Mouse (Mus musculus): Measurements from ENCODE around the gene Ptpn22.
"Not testable (repeated sequence)": the region's sequence is repeated elsewhere in the genome, so short reads cannot be mapped to it uniquely, and the experiment has no call there.

Ptpn22 gene

DNA sequence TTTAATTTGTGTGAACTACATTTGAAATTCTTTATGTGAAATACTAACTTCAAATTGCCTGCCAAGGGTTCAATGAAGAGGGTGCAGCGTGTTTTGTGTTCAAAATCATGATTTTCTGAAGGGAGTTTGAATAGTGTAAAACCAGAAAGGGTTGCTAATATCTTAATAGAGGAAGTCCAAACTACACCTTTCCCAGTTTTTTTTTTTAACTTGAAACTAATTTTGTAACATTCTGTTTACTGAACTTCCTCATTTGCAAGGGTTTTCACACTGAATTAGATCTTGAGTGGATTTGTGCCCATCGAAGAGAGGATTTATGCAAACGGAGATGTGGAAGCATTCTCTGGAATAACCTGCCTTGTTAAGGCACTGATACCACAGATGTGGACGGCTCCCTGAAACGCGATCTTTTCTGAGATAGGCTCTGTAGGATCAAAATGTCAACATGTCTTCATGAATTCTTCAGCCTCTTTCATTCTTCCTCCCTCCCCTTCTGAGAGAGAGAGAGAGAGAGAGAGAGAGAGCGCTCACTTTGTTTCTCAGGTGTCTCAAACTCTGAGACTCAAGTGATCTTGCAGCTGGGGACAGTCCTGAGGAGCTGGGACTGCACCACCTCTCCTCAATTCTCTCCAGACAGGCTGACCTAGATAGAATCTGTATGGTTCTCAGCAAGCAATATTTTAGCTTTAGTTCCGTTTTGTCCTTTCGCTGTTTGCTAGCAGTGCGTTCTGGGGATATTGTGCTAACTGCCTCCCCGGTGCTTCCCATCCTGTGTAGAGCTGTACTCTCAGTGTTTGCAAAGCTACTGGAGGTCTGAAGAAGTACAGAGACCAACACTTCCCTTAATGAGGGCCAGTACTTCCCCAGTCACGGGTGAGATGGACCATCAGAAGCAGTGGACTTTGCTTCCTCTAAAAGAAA lies at the start of gene Ptpn22:
Gene Ptpn22 (plus strand): TSS at position 915 of the 921 bp plus-strand sequence.
- DNase-seq (ENCODE audit: low spot score), result no peak

DNA sequence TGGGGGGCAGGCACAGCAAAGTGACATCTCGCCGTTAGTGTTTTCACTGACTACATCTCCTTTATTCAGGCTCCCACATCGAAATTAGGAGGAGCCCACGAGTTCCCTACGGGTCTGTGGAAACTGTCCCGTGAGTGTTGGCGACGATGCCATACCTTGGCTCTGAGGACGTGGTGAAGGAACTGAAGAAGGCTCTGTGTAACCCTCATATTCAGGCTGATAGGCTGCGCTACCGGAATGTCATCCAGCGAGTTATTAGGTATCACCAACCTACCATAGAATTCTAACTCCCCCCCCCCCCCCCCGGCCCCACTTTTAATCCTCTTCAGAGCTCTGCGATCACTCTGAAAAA lies 49.8 kb upstream of the Ptpn22 start:
- no peak for DNase-seq (ENCODE audit: low spot score)

DNA sequence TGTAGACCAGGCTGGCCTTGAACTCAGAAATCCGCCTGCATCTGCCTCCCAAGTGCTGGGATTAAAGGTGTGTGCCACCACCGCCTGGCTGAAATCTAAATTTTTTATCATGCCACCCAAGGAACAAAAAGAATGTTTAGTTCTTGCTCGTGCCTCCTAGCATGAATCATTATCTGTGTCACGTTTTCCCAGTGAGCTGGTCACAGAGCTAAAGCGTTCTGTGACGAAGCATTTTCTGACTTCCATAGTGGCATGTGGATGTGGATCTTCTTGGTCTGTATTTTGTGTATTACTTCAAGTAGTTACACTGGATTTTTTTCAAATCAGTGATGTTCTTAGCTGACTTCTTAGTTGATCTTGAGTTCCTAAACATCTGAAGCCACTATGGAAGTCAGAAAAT lies 48.6 kb upstream of the Ptpn22 start:
- DNase-seq (ENCODE audit: low spot score), result no peak

DNA sequence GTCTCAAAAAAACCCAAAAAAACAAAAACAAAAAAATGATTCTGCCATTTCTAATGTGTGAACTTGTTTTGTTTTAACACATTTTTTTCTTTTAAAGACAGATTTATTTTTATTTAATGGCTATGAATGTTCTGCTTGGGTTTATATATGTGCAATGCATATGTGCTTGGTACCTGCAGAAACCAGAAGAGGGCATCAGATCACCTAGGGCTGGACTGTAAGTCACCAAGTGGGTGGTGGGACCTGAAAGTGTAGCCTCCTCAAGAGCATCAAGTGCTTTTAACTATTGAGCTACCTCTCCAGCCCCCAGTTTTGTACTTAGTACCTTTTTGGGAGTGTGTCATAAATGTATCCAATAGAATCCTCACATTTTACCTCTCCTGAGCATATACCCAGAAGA lies 32.0 kb upstream of the Ptpn22 start:
- no peak for DNase-seq (ENCODE audit: low spot score)

DNA sequence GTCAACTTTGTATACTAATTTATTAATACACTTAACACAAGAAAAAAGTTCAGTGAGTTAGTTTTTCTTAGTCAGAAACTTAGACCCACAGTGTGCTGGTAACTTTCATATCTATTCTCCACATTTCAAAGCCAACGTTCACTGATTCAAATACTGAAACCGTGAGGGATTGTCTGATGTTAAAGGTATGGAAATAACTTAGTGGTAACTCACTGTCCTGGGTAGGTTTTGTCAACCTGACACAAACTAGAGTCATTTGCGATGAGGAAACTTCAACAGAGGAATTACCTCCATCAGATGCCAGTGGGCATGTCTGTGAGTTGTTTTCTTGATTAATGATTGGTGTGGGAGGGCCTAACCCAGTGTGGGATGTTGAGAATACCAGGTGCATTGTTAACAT lies 30.6 kb upstream of the Ptpn22 start:
- DNase-seq (ENCODE audit: low spot score), result no peak

DNA sequence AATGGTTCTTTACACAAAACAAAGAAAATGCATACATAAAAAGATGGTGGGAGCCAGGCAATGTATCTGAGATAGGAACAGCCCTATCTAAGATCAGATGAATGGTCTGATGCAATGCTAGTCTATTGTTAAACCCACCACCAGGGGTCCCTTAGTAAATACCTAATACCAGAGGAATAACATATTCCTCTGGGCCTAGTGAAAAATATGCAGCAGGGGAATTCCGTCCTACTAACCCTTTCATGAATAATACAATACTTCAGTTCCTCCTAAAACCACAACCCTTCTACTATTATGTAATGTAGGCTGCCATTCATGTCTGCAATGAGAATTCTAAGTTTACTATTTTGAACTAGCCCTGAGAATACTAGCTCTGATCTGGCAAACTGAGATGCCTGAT lies 28.9 kb upstream of the Ptpn22 start:
- DNase-seq (ENCODE audit: low spot score), result not testable (repeated sequence)

DNA sequence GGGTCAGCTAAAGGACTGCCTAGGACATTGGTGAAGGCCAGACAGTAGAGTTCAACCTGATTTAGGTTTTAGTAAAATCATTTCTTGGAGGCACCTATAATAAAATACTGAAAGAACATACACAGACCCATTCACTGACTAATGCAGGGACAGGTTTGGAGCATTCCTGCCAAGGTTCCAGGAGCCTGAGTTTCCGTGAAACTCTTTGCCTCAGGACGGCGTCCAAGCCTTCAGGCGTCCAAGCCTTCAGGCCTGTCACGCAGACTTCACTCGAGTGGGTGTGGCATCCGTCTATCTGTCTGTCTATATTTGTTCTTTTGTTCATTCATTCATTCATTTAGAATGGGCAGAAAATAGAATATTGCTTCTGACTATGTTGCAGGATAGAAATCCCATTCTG lies 28.4 kb upstream of the Ptpn22 start:
- no peak for DNase-seq (ENCODE audit: low spot score)

DNA sequence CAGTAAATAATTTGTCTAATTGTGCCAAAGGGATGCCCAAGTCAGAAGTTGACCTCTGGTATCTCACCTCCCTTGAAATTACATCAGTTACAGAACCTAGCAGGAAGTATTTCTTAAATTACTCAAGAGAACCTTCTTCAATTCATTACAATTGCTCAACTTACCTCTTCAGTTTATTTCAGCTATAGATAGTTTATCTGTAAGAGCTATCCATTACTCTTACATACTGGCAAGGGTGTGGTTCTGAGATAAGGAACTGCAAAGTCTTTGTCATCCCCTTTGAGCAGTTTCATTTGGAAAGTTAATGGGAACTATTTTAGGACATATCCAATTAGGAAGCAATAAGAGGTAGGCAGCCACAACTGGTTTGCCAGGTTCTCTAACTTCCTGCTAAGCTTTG lies 27.2 kb upstream of the Ptpn22 start, which contains the start of gene Bcl2l15:
Gene Bcl2l15 (plus strand): TSS at position 176 of the 400 bp plus-strand sequence.
- DNase-seq (ENCODE audit: low spot score), result no peak

DNA sequence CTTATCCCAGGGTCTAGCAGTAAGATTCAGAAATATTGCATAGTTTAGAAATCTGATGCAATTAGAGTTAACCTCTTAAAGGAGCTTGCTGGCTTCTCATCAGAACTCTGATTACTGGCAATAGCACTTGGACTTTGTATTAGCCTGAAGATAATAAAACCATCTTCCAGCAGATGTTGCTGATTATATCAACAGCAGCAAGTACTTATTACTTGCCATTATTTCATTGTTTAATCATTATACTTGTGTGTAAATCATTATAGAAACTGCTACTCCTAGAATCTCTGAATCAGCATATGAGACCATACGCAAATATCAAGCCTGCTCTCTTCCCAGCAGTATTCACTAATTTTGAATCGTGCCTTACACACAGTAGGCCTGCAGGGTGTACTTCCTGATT lies 25.6 kb upstream of the Ptpn22 start:
- DNase-seq (ENCODE audit: low spot score), result no peak

DNA sequence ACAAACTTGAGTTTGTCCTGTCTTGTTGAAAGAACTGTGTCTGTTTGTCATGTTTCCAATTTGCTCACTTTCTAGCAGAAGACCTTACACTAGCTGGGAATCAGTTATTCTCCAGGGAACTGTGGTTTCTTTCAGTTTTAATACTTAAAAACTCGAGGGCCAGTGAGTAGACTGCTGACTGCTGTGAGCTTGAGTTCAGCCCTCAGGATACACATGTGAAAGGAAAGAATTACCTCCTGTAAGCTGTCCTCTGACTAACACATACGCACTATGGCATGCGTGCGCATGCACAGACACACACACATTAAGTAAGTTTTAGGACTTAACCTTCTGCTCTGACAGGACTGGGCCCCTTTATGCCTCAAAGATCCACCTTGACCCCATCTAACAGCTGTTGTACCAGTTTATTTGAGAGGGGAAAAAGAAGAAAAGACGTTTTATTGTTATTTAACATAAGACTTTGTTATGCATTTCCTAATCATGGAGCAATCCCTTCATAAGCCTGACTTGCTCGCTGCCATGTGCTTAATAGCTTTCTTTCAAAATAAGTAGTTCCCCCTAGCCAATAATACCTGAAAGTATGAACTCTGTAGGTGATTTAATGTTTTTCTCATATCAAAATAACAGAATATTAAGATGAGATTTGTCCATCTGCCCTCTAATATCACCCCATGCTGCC lies 24.2 kb upstream of the Ptpn22 start:
- no peak for DNase-seq (ENCODE audit: low spot score)

DNA sequence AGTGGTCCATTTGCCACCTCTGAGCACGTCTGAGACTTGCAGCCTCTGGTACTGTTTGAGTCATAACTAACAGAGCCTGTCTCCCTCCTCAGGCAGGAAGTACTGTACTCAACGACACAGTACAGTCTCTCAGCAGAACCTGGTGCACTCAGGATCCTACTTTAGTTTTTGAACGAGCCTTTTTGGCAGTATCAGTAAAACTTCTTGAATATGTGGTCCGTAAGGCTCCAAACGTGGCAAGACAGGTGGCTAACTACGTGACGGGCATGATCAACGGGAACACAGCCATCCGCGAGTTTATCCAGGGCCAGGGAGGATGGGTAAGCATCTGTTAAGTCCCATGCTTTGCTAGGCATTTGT lies 23.7 kb upstream of the Ptpn22 start:
- DNase-seq (ENCODE audit: low spot score), result no peak

DNA sequence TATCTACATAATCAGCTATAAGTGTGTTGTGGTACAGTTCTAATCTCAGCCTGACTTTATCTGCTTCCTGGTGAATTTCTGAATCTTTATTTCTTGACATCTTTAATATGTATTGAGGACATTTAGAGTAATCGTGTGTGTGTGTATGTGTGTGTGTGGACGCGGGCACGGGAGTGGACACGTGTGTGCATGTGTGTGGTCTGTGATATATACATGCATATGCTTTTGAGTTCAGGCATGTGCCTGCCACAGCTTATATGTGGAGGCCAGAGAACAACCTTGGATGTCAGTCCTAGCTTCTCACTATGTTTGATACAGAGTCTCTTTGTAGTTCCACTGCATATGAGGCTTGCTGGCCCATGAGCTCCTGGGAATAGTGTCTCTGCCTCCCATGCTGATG lies 23.1 kb upstream of the Ptpn22 start:
- DNase-seq (ENCODE audit: low spot score), result no peak

DNA sequence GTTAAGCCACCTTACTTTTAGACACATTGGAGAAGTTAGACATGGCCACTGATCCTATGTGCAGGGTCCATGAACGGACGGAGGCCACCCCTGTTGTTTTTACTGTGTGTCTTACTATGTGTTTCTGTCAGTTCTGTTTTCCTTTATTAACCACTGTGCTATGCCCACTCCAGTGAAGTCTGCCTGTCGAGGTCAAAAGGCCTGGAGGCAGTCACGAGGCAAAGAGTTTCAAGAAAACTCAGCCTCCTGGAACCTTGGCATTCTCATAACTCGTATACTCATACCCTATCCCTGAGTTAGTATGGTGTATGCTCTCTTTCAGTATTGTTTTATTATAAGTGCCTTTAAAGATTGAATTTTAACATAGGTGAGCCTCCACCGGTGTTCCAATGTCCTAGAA lies 19.9 kb upstream of the Ptpn22 start:
- DNase-seq (ENCODE audit: low spot score), result no peak

DNA sequence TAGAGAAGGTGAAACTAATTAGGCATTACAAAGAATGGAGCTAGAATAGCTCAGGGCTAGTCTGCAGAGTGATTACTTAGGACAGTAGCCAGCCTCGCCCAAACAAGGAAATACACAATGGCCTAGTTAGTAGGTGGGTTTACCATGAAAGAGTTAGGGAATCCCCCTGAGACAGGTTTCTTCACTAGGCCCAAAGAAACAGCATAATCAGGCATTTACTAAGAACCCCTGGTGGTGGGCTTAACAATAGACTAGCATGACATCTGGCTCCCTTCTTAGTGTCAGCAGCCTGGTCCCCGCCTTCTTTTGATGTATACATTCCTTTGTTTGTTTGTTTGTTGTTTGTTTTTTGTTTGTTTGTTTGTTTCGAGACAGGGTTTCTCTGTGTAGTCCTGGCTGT lies 19.4 kb upstream of the Ptpn22 start:
- DNase-seq (ENCODE audit: low spot score), result not testable (repeated sequence)

DNA sequence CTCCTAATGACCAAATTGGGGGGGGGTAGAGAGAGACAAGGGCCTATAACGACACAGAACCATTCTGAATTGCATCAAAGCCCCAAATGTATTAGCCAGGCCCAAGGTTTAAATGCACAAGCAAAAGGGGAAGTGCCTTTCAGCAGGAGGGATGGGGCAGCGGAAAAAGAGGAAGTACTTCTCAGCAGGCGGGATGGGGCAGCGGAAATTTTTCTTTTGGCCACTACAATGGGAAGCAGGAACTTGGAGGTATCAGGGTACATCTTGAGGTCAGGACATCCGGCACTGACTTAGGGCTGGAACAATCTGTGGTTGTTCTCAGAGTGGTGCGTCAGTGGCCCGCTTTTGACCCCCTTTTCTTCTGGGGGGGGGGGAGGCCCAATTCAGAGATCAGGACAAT lies 18.6 kb upstream of the Ptpn22 start:
- DNase-seq (ENCODE audit: low spot score), result not testable (repeated sequence)

DNA sequence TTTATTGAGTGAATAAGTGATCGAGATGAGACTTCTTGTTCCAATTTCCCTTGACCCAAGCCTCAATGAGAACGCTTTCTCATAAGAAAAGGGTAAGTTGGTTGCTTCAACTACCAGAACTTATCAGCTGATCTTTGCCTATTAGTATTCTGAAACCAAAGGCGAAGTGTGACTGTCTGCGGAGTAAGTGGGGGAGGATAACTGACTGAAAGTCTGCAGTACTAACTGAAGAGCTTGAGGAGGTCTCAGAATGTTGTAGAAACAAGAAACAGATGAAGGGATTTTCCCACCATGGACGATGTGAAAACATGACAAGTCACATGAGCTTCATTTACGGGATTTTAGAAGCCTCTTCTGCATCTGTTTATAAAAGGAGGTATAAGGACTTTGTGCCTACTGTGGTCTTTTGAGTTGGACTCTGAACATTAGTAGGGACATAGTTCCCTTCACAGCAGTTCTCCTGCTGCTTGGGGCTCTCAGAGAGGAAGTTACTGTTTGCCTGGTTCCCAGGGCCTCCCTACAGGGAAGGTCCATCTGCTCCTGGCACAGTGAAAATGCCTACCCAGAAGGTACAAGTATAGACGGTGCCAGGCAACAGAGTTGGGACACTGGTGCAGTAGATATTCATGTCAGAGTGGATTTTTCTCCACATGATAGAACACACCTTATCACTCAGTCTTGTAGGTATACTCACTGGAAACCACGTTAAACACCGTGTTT lies 8.8 kb upstream of the Ptpn22 start:
- no peak for DNase-seq (ENCODE audit: low spot score)

DNA sequence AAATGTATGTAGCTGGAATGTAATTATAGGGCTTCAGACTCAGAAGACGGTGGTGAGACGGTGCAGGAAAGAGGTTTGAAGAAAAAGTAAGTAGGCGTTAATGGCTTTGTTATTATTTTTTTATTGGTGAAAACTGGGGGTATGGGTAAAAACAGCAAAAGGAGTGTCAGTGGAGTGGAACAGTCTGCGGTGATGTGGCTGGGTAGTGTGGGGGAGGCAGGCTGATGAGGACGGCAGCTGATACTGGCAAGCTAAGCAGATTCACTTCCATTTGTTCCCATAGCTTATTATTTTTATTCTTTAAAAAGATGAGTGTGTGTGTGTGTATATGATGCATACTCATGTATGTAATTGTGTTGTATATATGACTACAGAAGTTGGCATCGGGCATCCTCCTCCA lies 8.1 kb upstream of the Ptpn22 start:
- DNase-seq (ENCODE audit: low spot score), result no peak

DNA sequence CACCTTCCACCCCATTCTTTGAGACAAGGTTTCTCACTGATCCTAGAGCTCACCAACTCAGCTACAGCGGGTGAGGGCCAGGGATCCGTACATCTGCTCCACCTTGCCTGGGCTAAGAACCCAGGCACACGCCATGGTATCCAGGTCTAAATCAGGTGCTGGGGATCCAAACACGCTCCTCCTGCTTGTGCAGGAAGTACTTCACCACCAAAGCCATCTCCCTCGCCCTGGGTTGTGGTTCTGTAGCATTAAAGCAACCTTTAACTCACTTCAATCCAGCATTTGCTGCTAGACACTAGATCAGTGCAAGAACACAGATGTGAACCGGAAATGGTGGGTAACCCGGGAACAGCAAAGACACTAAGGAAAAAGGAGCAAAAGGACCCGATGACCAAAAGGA lies 7.7 kb upstream of the Ptpn22 start:
- no peak for DNase-seq (ENCODE audit: low spot score)

DNA sequence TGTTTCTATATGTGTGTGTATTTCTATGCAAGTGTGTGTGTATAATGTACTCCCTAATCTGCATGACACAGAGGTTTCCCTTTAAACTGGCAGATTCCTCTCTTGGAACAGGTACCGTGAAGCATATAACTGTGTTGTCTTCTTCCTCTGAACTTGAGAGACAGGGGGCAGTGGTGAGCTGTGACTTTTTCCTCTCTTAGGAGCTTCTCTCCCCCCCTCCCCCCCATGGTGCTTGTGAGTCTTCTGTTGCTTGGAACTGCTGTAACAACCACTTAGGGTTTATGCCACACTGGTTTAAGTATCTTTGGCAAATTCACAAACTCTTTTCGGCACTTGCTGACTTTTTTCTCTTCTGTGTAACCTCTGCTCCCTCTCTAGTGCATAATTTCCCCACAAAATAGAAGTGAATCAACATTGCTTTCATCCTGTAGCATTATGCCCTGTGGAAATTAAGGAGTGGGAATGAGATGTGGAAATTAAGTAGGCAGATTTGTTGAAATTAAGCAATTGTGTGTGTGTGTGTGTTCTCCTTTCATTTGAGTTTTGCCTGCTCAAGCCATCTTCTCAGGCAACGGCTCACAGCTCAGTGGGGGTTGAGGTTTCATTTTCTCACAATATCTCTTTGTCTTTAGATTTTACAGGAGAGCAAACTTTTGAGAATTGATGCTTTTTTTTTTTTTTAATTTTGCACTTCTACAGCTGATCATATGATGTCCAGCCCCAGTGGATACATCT lies 6.9 kb upstream of the Ptpn22 start:
- no peak for DNase-seq (ENCODE audit: low spot score)

DNA sequence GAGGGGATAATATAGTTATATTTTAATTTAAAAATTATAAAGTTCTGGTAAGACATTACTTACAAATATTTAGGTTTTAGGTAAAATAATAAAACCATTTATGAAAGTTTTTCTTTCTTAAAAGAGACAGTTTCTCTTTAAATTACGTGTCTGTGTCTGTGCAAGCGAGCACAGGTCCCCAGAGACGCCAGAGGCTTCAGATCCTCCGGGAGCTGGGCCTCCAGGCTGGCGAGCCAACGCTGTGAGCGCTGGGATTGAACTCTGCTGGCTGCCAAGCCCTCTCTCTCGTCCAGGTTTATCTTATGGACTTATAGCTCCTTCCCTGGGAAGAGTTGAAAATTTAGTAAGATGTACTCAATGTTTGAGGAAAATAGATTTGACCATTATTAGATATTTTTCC lies 5.8 kb upstream of the Ptpn22 start:
- no peak for DNase-seq (ENCODE audit: low spot score)

DNA sequence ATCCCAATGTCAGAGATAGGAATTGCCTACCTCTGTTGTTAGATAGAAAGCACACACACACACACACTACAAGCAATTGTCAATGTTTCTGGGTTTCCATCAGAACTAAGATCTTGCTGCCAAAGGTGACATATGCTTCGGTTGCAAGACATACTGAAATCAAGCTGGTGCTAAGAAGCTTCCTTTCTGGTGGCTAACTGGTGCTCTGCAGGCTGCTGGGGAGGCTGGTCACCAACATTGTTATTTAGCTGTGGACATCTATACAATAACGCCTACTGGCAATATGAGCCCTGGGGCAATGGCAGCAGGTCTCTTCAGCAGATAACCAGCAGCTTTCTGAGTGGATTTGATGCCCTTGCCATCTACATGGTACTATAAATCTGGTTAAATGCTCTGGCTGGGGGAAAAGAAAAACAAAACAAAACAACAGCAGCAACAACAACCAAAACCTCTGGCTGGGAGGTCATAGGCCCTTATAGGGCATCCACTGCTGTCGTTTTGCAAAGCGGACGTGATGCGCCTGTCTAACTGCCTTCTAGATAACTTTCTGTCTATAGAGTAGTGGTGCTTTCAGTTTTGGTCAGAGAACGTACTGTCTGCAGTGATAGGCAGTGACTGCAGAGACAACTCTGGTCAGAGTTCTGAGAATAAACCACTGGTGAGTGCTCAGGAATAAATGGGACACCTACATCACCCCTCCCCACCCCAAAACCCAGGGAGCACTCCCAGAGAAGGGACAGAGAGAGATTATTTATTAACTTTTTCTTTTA lies 2.4 kb upstream of the Ptpn22 start:
- DNase-seq (ENCODE audit: low spot score), result no peak

All from urinary bladder, postnatal 10 days (tissue).